Comparison of ENCODE assay signal across 9 mouse cellular contexts in genomic region chr19:4230415-4230814, GRCm38 (mm10). TPM values are rescaled to one million over a fixed set of nuclear protein-coding genes. Genes with fewer than 3 reads are reported as not detected.
DNase-seq lines count a peak whose midpoint lies in the region; TF ChIP-seq lines count a peak whose summit lies in the region.
"Had no signal": no experiment of that assay in that cellular context is flagged by ENCODE, and none has a peak within 500 bp of the region (broad histone marks: within the 10 kb centered on the region; RNA-seq: fewer than 3 reads in every experiment).

No protein-coding gene starts in this region.

- peak; percentile 43 for DNase-seq in kidney, adult 2 months
- no peak for DNase-seq in kidney, adult 8-10 months
- DNase-seq in 416B (ENCODE audit: low read depth) (peak; percentile 29), adipocyte (ENCODE audit: low spot score) (peak; percentile 88)
- DNase-seq in kidney, postnatal 10 days, result peak; percentile 42
- DNase-seq in cerebellum, adult 2 months, result no peak
- no peak for DNase-seq in urinary bladder, postnatal 25 days (ENCODE audit: low spot score)
- no peak for DNase-seq in cerebellum, adult 9-10 months
- DNase-seq: gastrocnemius, postnatal 36 days had no signal

- no peak for TF ChIP-seq POLR2A in kidney, adult 2 months (IDR thresholded peaks at IDR 0.05; ENCODE audit: low read depth, low read length)
- TF ChIP-seq POLR2A in cerebellum, adult 2 months (IDR thresholded peaks at IDR 0.05; ENCODE audit: borderline replicate concordance, insufficient read depth, low read length), result no peak

- H3K4me1 ChIP-seq in kidney, adult 2 months (ENCODE audit: control insufficient read depth, insufficient read depth, low read length), result peaks cover 11% of the 10 kb centered on the region
- no peaks in the 10 kb centered on the region for H3K4me1 ChIP-seq in cerebellum, adult 2 months (ENCODE audit: control insufficient read depth, insufficient read depth, low read length)

- peak overlapping the region; percentile 43; the same call in 1 of the 2 replicates for H3K27ac ChIP-seq in kidney, adult 2 months (ENCODE audit: insufficient read depth, low read depth, low read length)
- no peak overlapping the region for H3K27ac ChIP-seq in cerebellum, adult 2 months (ENCODE audit: insufficient read depth, low read length)

- WGBS in kidney, adult 2 months, result 36% methylated on average over 8 of the region's 8 CpGs
- WGBS in cerebellum, adult 2 months, result 69% methylated on average over 8 of the region's 8 CpGs

- H3K36me3 ChIP-seq in kidney, adult 2 months (ENCODE audit: control insufficient read depth, insufficient read depth, low read length), result no peaks in the 10 kb centered on the region

- no peak overlapping the region for H3K4me3 ChIP-seq in kidney, adult 2 months (ENCODE audit: insufficient read depth, low read depth, low read length)
- no peak overlapping the region for H3K4me3 ChIP-seq in cerebellum, adult 2 months (replicated peaks; ENCODE audit: insufficient read depth, low read depth, low read length)

- TF ChIP-seq CTCF in kidney, adult 2 months (conservative IDR thresholded peaks at IDR 0.05; ENCODE audit: insufficient read depth, insufficient read length, low read depth, low read length), result no peak
- TF ChIP-seq CTCF in cerebellum, adult 2 months (IDR thresholded peaks at IDR 0.05; ENCODE audit: borderline replicate concordance, insufficient read depth, low read depth, low read length), result no peak

- H3K27me3 ChIP-seq in kidney, adult 2 months (replicated peaks; ENCODE audit: control insufficient read depth, insufficient read depth, low read length), result no peaks in the 10 kb centered on the region
- no peaks in the 10 kb centered on the region for H3K27me3 ChIP-seq in cerebellum, adult 2 months (ENCODE audit: control insufficient read depth, insufficient read depth, low read length)

RNA-seq across cellular contexts. Expression of gene Pold4, which starts 1.3 kb away (rescaled TPM):
- 96.1 and 99.8 TPM in 2 replicates for polyA plus RNA-seq in kidney, adult 2 months (2012; rRNA removed)
- 39.3 and 40.1 TPM in 2 replicates for polyA plus RNA-seq in cerebellum, adult 2 months (2012; rRNA removed)

RNA-seq across cellular contexts. Expression of gene AC109138.7, which starts 16.3 kb away (rescaled TPM):
- 3.4 TPM in 1 of 2 replicates, not detected in the other for polyA plus RNA-seq in kidney, adult 2 months (2012; rRNA removed)
- polyA plus RNA-seq in cerebellum, adult 2 months (2012; rRNA removed), result 0.77 TPM in 1 of 2 replicates, not detected in the other

RNA-seq across cellular contexts. Expression of gene Clcf1, which starts 16.4 kb away (rescaled TPM):
- polyA plus RNA-seq in kidney, adult 2 months (2012; rRNA removed), result 13.6 TPM in 2 replicates
- polyA plus RNA-seq in cerebellum, adult 2 months (2012; rRNA removed), result 4.3 and 5.0 TPM in 2 replicates

RNA-seq across cellular contexts. Expression of gene Rad9a, which starts 29.0 kb away (rescaled TPM):
- polyA plus RNA-seq in kidney, adult 2 months (2012; rRNA removed), result 18.4 and 19.2 TPM in 2 replicates
- polyA plus RNA-seq in cerebellum, adult 2 months (2012; rRNA removed), result 31.9 and 37.6 TPM in 2 replicates

RNA-seq across cellular contexts. Expression of gene Ppp1ca, which starts 38.5 kb away (rescaled TPM):
- 484 and 509 TPM in 2 replicates for polyA plus RNA-seq in kidney, adult 2 months (2012; rRNA removed)
- polyA plus RNA-seq in cerebellum, adult 2 months (2012; rRNA removed), result 316 and 348 TPM in 2 replicates

Comparison
In these comparisons a context has a peak if more than half of its experiments do, and no peak if none do; other contexts are left out.
1. DNase-seq: peak in kidney, adult 2 months (single experiment), 416B (single experiment), adipocyte (single experiment) and kidney, postnatal 10 days (single experiment); none in kidney, adult 8-10 months (0 of 2), cerebellum, adult 2 months (0 of 2), urinary bladder, postnatal 25 days (single experiment) and cerebellum, adult 9-10 months (single experiment).